Mouse (Mus musculus) megakaryocyte, adult 5-6 weeks (primary cell): Measurements from ENCODE around the gene Snapin. TPM values are rescaled to one million over a fixed set of nuclear protein-coding genes. Genes with fewer than 3 reads are reported as not detected.

Experiments
- ATAC-seq: 2 replicates; pipeline ENCODE4 v1.8.0; 2016; ENCODE audit warnings: mild to moderate bottlenecking, inconsistent platforms; ENCODE audit not compliant: poor library complexity, severe bottlenecking
- total RNA-seq, 2 experiments: library from RNA; stranded (forward) in 1 of 2; stranded (reverse) in 1 of 2; fragments of 153-499, 151-499 nt in 1 of 2; fragments of 221-1000, 200-1000 nt in 1 of 2; gene quantifications; 2 replicates each; pipeline versions ENCODE4 v1.2.3 to v1.2.4; 2015 to 2017

Gene Snapin
- total RNA-seq, 2 experiments from 2014 or later = 40.9 to 47.3 TPM

GRCm38 (mm10) chr3:90506362-90506761 is 15.5 kb upstream of the Snapin start:
- no peak for ATAC-seq

- no peak for ATAC-seq
Measured at GRCm38 (mm10) chr3:90505216-90505615, 14.4 kb upstream of the Snapin start.

GRCm38 (mm10) chr3:90503444-90503843 is 12.6 kb upstream of the Snapin start:
- ATAC-seq = no peak

GRCm38 (mm10) chr3:90497597-90497996 is 6.8 kb upstream of the Snapin start:
- no peak for ATAC-seq

GRCm38 (mm10) chr3:90495850-90496525 is 5.2 kb upstream of the Snapin start:
- ATAC-seq = no peak

- ATAC-seq = no peak
Measured at GRCm38 (mm10) chr3:90493831-90494540, 3.2 kb upstream of the Snapin start.

GRCm38 (mm10) chr3:90491350-90491749 is 517 bp upstream of the Snapin start:
- peak; percentile 35 for ATAC-seq

- no peak for ATAC-seq
Measured at GRCm38 (mm10) chr3:90488576-90488975, 2.3 kb downstream of the Snapin start.

GRCm38 (mm10) chr3:90486998-90487397 is 3.8 kb downstream of the Snapin start:
- no peak for ATAC-seq

GRCm38 (mm10) chr3:90475831-90476611 is 14.8 kb downstream of the Snapin start, which contains the start of gene Ilf2:
TSS of gene Ilf2 (plus strand) at chr3:90476126.
- peak; percentile 98 for ATAC-seq

- 0 out of 2 replicates have a peak, but pooled peaks have one; percentile 14 for ATAC-seq
Measured at GRCm38 (mm10) chr3:90475151-90475830, 15.5 kb downstream of the Snapin start.

GRCm38 (mm10) chr3:90472213-90472612 is 18.6 kb downstream of the Snapin start:
- ATAC-seq = peak; percentile 51

- ATAC-seq = no peak
Measured at GRCm38 (mm10) chr3:90467618-90468300, 23.1 kb downstream of the Snapin start.

- ATAC-seq = peak; percentile 59
Measured at GRCm38 (mm10) chr3:90466311-90466766, 24.5 kb downstream of the Snapin start.

- ATAC-seq = peak; percentile 31
Measured at GRCm38 (mm10) chr3:90465686-90466310, 25.0 kb downstream of the Snapin start, which contains the start of gene Npr1. TSS of gene Npr1 (minus strand) at chr3:90465866.

- peak; percentile 20; the same call in 1 of the 2 replicates for ATAC-seq
Measured at GRCm38 (mm10) chr3:90465081-90465685, 25.6 kb downstream of the Snapin start.

- ATAC-seq = peak; percentile 34
Measured at GRCm38 (mm10) chr3:90464552-90465080, 26.2 kb downstream of the Snapin start.

GRCm38 (mm10) chr3:90462579-90462978 is 28.3 kb downstream of the Snapin start:
- no peak for ATAC-seq

GRCm38 (mm10) chr3:90461935-90462334 is 28.9 kb downstream of the Snapin start:
- ATAC-seq = no peak
